Mouse (Mus musculus) stomach, postnatal 0 days (tissue): ENCODE measurements around the gene Mettl3.

Experiments
- CTCF ChIP-seq: IDR thresholded peaks from 2 replicates; pipeline ENCODE4 v1.5.1; 2016; ENCODE audit warnings: antibody characterized with exemption, low read depth, mild to moderate bottlenecking, moderate library complexity
- EP300 ChIP-seq: optimal IDR thresholded peaks from 2 replicates; pipeline ENCODE3; 2016; ENCODE audit warnings: antibody characterized with exemption

- TF ChIP-seq CTCF = no peak
- TF ChIP-seq EP300 = no peak
Measured at GRCm38 (mm10) chr14:52272781-52273180, 32.1 kb downstream of the Mettl3 start.
